Mouse (Mus musculus) CH12.LX (cell line): ENCODE results near the gene Bicdl2. TPM values are rescaled to one million over a fixed set of nuclear protein-coding genes. Genes with fewer than 3 reads are reported as not detected.
A peak's percentile ranks its signal among the peaks of the same experiment; 100 is the strongest.

Experiments used
- DNase-seq: peaks from one replicate; pipeline ENCODE4 v3.0.0-alpha.2; 2013; ENCODE audit errors: extremely low read depth
- H3K27ac ChIP-seq: 2 replicates; pipeline ENCODE4 v1.5.1; 2012; ENCODE audit warnings: low read depth, mild to moderate bottlenecking, control low read depth, moderate library complexity; ENCODE audit not compliant: insufficient read depth
- H3K27me3 ChIP-seq: replicated peaks from 2 replicates; pipeline ENCODE3; 2012; ENCODE audit warnings: inconsistent platforms
- H3K36me3 ChIP-seq, 2 experiments: replicated peaks in 1 of 2; 2 replicates each; pipeline versions ENCODE3 to v1.6.1; 2012; ENCODE audit warnings: inconsistent platforms in 1 of 2, low read length in 1 of 2, mild to moderate bottlenecking in 1 of 2, mixed read lengths in 1 of 2, moderate library complexity in 1 of 2; ENCODE audit not compliant: control insufficient read depth in 1 of 2, insufficient read depth in 1 of 2
- H3K4me1 ChIP-seq, 2 experiments: 2 replicates each; pipeline ENCODE4 v1.6.1; 2012; ENCODE audit warnings: inconsistent platforms in 1 of 2, moderate library complexity in 1 of 2; ENCODE audit not compliant: insufficient read depth in 2 of 2, control insufficient read depth in 1 of 2
- H3K4me2 ChIP-seq: 2 replicates; pipeline ENCODE4 v1.6.1; 2012; ENCODE audit warnings: low read depth, mild to moderate bottlenecking, control low read depth; ENCODE audit not compliant: poor library complexity, insufficient read depth, severe bottlenecking
- H3K4me3 ChIP-seq, 3 experiments: fragments of 150-350 bp in 1 of 3; sonication (generic) in 1 of 3; replicated peaks in 1 of 3; 2 replicates each; pipeline versions ENCODE3 to v1.5.1; 2011 to 2012; ENCODE audit warnings: low read depth in 2 of 3, low read length in 2 of 3, mild to moderate bottlenecking in 2 of 3, moderate library complexity in 2 of 3, control low read depth in 1 of 3, improper control_type of control experiment in 1 of 3, inconsistent platforms in 1 of 3, mixed read lengths in 1 of 3; ENCODE audit not compliant: poor library complexity in 1 of 3
- H3K79me2 ChIP-seq: replicated peaks from 2 replicates; pipeline ENCODE4 v1.6.1; 2012; ENCODE audit warnings: mild to moderate bottlenecking, moderate library complexity; ENCODE audit not compliant: control insufficient read depth, poor library complexity, insufficient read depth, severe bottlenecking; ENCODE audit errors: extremely low read depth
- H3K9ac ChIP-seq: 2 replicates; pipeline ENCODE4 v1.6.1; 2012; ENCODE audit warnings: low read depth, mild to moderate bottlenecking, control low read depth, moderate library complexity; ENCODE audit not compliant: insufficient read depth
- H3K9me3 ChIP-seq: replicated peaks from 2 replicates; pipeline ENCODE3; 2012; ENCODE audit warnings: low read length, inconsistent platforms, mixed read lengths
- CHD1 ChIP-seq: IDR thresholded peaks from 2 replicates; pipeline ENCODE4 v1.6.1; 2012; ENCODE audit warnings: low read depth, low read length, improper control_type of control experiment, inconsistent platforms
- CHD2 ChIP-seq: IDR thresholded peaks from 2 replicates; pipeline ENCODE4 v1.6.1; 2011; ENCODE audit warnings: low read length, improper control_type of control experiment
- CTCF ChIP-seq, 2 experiments: IDR thresholded peaks in 1 of 2; conservative IDR thresholded peaks in 1 of 2; 2 replicates each; pipeline ENCODE4 v1.5.1; 2011 to 2012; ENCODE audit warnings: low read depth in 2 of 2, low read length in 2 of 2, improper control_type of control experiment in 1 of 2, inconsistent platforms in 1 of 2, mild to moderate bottlenecking in 1 of 2, moderate library complexity in 1 of 2
- ELF1 ChIP-seq: IDR thresholded peaks from 2 replicates; pipeline ENCODE4 v1.6.1; 2014; ENCODE audit warnings: low read depth, mild to moderate bottlenecking, inconsistent platforms, low read length, improper control_type of control experiment
- EP300 ChIP-seq: IDR thresholded peaks from 2 replicates; pipeline ENCODE4 v1.6.1; 2011; ENCODE audit warnings: low read length, improper control_type of control experiment
- ETS1 ChIP-seq: conservative IDR thresholded peaks from 2 replicates; pipeline ENCODE4 v1.6.1; 2012; ENCODE audit warnings: low read depth, mild to moderate bottlenecking, inconsistent platforms, low read length, improper control_type of control experiment, moderate library complexity
- HCFC1 ChIP-seq: IDR thresholded peaks from 2 replicates; pipeline ENCODE4 v1.6.1; 2012; ENCODE audit warnings: low read depth, mild to moderate bottlenecking, inconsistent platforms, low read length, improper control_type of control experiment
- IRF4 ChIP-seq: IDR thresholded peaks from 2 replicates; pipeline ENCODE4 v1.6.1; 2014; ENCODE audit warnings: low read depth, mild to moderate bottlenecking, inconsistent platforms, low read length, improper control_type of control experiment
- JUN ChIP-seq: IDR thresholded peaks from 2 replicates; pipeline ENCODE4 v1.6.1; 2011; ENCODE audit warnings: low read depth, mild to moderate bottlenecking, low read length, improper control_type of control experiment, moderate library complexity; ENCODE audit not compliant: insufficient read depth
- MAFK ChIP-seq: IDR thresholded peaks from 2 replicates; pipeline ENCODE4 v1.6.1; 2011; ENCODE audit warnings: low read length, improper control_type of control experiment; ENCODE audit not compliant: insufficient replicate concordance
- MAX ChIP-seq: IDR thresholded peaks from 2 replicates; pipeline ENCODE4 v1.6.1; 2011; ENCODE audit warnings: low read length, improper control_type of control experiment
- MAZ ChIP-seq: IDR thresholded peaks from 2 replicates; pipeline ENCODE4 v1.6.1; 2012; ENCODE audit warnings: low read depth, mild to moderate bottlenecking, inconsistent platforms, low read length, improper control_type of control experiment, moderate library complexity
- MXI1 ChIP-seq: IDR thresholded peaks from 2 replicates; pipeline ENCODE4 v1.6.1; 2011; ENCODE audit warnings: mild to moderate bottlenecking, low read depth, low read length, improper control_type of control experiment
- MYC ChIP-seq: IDR thresholded peaks from 2 replicates; pipeline ENCODE4 v1.6.1; 2011; ENCODE audit warnings: low read depth, mild to moderate bottlenecking, improper control_type of control experiment, low read length
- NELFE ChIP-seq: IDR thresholded peaks from 2 replicates; pipeline ENCODE4 v1.6.1; 2011; ENCODE audit warnings: low read depth, low read length, improper control_type of control experiment
- NRF1 ChIP-seq: IDR thresholded peaks from 2 replicates; pipeline ENCODE4 v1.6.1; 2014; ENCODE audit warnings: low read depth, mild to moderate bottlenecking, inconsistent platforms, low read length, improper control_type of control experiment, moderate library complexity
- PAX5 ChIP-seq: IDR thresholded peaks from 2 replicates; pipeline ENCODE4 v1.6.1; 2012; ENCODE audit warnings: low read length, inconsistent platforms, mixed read lengths
- POLR2A ChIP-seq: IDR thresholded peaks from 2 replicates; pipeline ENCODE4 v1.6.1; 2011; ENCODE audit warnings: low read depth, mild to moderate bottlenecking, improper control_type of control experiment, low read length
- RAD21 ChIP-seq: IDR thresholded peaks from 2 replicates; pipeline ENCODE4 v1.6.1; 2011; ENCODE audit warnings: low read depth, mild to moderate bottlenecking, low read length, improper control_type of control experiment, moderate library complexity
- TBP ChIP-seq: conservative IDR thresholded peaks from 2 replicates; pipeline ENCODE4 v1.6.1; 2011; ENCODE audit warnings: low read depth, low read length, improper control_type of control experiment
- TCF12 ChIP-seq: IDR thresholded peaks from 2 replicates; pipeline ENCODE4 v1.6.1; 2014; ENCODE audit warnings: low read depth, mild to moderate bottlenecking, inconsistent platforms, low read length, improper control_type of control experiment
- USF1 ChIP-seq: IDR thresholded peaks from 2 replicates; pipeline ENCODE4 v1.6.1; 2014; ENCODE audit warnings: low read depth, mild to moderate bottlenecking, inconsistent platforms, low read length, improper control_type of control experiment
- ZMIZ1 ChIP-seq: IDR thresholded peaks from 2 replicates; pipeline ENCODE4 v1.6.1; 2012; ENCODE audit warnings: low read depth, mild to moderate bottlenecking, inconsistent platforms, low read length, improper control_type of control experiment
- ZNF384 ChIP-seq: IDR thresholded peaks from 2 replicates; pipeline ENCODE4 v1.6.1; 2012; ENCODE audit warnings: low read depth, low read length, improper control_type of control experiment, inconsistent platforms
- dilution Hi-C: fragments of 300-500 bp; cut with MboI; formaldehyde crosslinking; loops from 2 replicates; pipeline ENCODE4 v1.14.3; 2020; ENCODE audit warnings: low sequenced_read_pairs; ENCODE audit not compliant: extremely low pct_unique_long_range_greater_than_20kb, extremely low pct_ligation_motif_present
- in situ Hi-C: fragments of 300-500 bp; cut with MboI; formaldehyde crosslinking; loops from 3 replicates; pipeline ENCODE4 v1.14.3; 2019; ENCODE audit warnings: low sequenced_read_pairs, low pct_ligation_motif_present, low pct_unique_long_range_greater_than_20kb, mixed read lengths
- polyA plus RNA-seq: library from polyadenylated mRNA; unstranded; fragments of >175 nt; gene quantifications from 2 replicates; pipeline ENCODE4 v1.2.1, GENCODE M21; 2012; ENCODE audit warnings: low read depth; ENCODE audit not compliant: insufficient read length
- total RNA-seq, 2 experiments: library from RNA; depleted of rRNA; stranded (reverse); fragments of 300-350 nt in 1 of 2; fragments of >200 nt in 1 of 2; gene quantifications; 2 replicates each; pipeline ENCODE4 v1.2.3; 2012 to 2014

Bicdl2 gene
- total and polyA plus RNA-seq, 3 experiments, result not detected

- H3K36me3 ChIP-seq, result peaks cover 9 to 16% of the 10 kb centered on the region in 2 experiments
- no peak for DNase-seq
- peak overlapping the region; percentile 10; the same call in 1 of the 2 replicates for H3K9ac ChIP-seq
- in situ Hi-C loops (loop anchor here (10.0 kb wide), 1 partner anchor 50 kb away; the partner anchor contains the start of genes 1520401A03Rik and Pkmyt1), dilution Hi-C loops (no loop called here)
- peak overlapping the region; percentile 55 for H3K4me2 ChIP-seq
- no peaks in the 10 kb centered on the region for H3K9me3 ChIP-seq
- H3K79me2 ChIP-seq, result no peaks in the 10 kb centered on the region
- no peak for TF ChIP-seq USF1
- no peak for TF ChIP-seq CHD1
- no peak for TF ChIP-seq MXI1
- TF ChIP-seq ZMIZ1, result no peak
- TF ChIP-seq CTCF (conservative IDR thresholded peaks at IDR 0.05 in 1 of 2, IDR thresholded peaks at IDR 0.05 in 1 of 2; ENCODE audit: low read depth in 2 of 2, low read length in 2 of 2), result no peak
- no peak for TF ChIP-seq EP300
- TF ChIP-seq MAFK, result no peak
- TF ChIP-seq NELFE, result no peak
- no peak for TF ChIP-seq MAX
- H3K27ac ChIP-seq, result no peak overlapping the region
- H3K4me3 ChIP-seq, result peak overlapping the region; percentile 58 to 62 (median 59)
- H3K4me1 ChIP-seq, result peaks cover 15 to 53% of the 10 kb centered on the region in 2 experiments
- H3K27me3 ChIP-seq, result peaks cover 26% of the 10 kb centered on the region
Measured at GRCm38 (mm10) chr17:23674271-23674952, 14.1 kb downstream of the Bicdl2 start.

GRCm38 (mm10) chr17:23675127-23675526, 14.8 kb downstream of the Bicdl2 start:
- Histone ChIP-seq H3K9me3 (no peaks in the 10 kb centered on the region), H3K4me3 (no peak overlapping the region), H3K36me3 (peaks cover 3 to 9% of the 10 kb centered on the region in 2 experiments), H3K27ac (no peak overlapping the region), H3K27me3 (peaks cover 33% of the 10 kb centered on the region), H3K4me1 (peaks cover 13 to 53% of the 10 kb centered on the region in 2 experiments), H3K9ac (no peak overlapping the region), H3K79me2 (no peaks in the 10 kb centered on the region), H3K4me2 (no peak overlapping the region)
- dilution Hi-C loops (no loop called here), in situ Hi-C loops (loop anchor here (10.0 kb wide), 1 partner anchor 50 kb away; the partner anchor contains the start of genes 1520401A03Rik and Pkmyt1)
- DNase-seq, result no peak
- TF ChIP-seq TCF12, result no peak
- TF ChIP-seq HCFC1, result no peak
- no peak for TF ChIP-seq TBP
- no peak for TF ChIP-seq MAX
- no peak for TF ChIP-seq IRF4
- TF ChIP-seq RAD21, result no peak
- no peak for TF ChIP-seq ZMIZ1
- TF ChIP-seq MYC, result no peak
- TF ChIP-seq ETS1, result no peak
- no peak for TF ChIP-seq JUN
- TF ChIP-seq PAX5, result no peak
- no peak for TF ChIP-seq MAZ
- no peak for TF ChIP-seq EP300
- TF ChIP-seq ZNF384, result no peak
- no peak for TF ChIP-seq POLR2A
- no peak for TF ChIP-seq CHD2
- no peak for TF ChIP-seq NRF1
- TF ChIP-seq USF1, result no peak
- TF ChIP-seq MAFK, result no peak
- no peak for TF ChIP-seq ELF1
